Mouse (Mus musculus): ENCODE measurements around the gene Tpm4. TPM values are rescaled to one million over a fixed set of nuclear protein-coding genes. Genes with fewer than 3 reads are reported as not detected.

Gene Tpm4
- polyA plus RNA-seq, 1 experiment from 2014 or later, result 450 TPM

GRCm38 (mm10) chr8:72162821-72163220 is 28.0 kb downstream of the Tpm4 start:
- ATAC-seq (ENCODE audit: low FRiP score, low read depth), result no peak
- H3K36me3 ChIP-seq, result peaks cover 6% of the 10 kb centered on the region; the same call in 1 of the 2 replicates
- no peak overlapping the region for H3K27ac ChIP-seq (replicated peaks)
- no peak overlapping the region; the same call in 1 of the 2 replicates for H3K4me3 ChIP-seq
- no peak overlapping the region for H3K9ac ChIP-seq (replicated peaks)
- no peaks in the 10 kb centered on the region for H3K27me3 ChIP-seq
- H3K9me3 ChIP-seq, result no peaks in the 10 kb centered on the region
- peaks cover 15% of the 10 kb centered on the region for H3K4me1 ChIP-seq
- peak overlapping the region; percentile 80; the same call in 1 of the 2 replicates for H3K4me2 ChIP-seq (replicated peaks)

- WGBS, result 90% methylated on average over 3 of the region's 3 CpGs
- peaks cover 69% of the 10 kb centered on the region for H3K36me3 ChIP-seq
- ATAC-seq (ENCODE audit: low FRiP score, low read depth), result no peak
Measured at GRCm38 (mm10) chr8:72169098-72169668, 34.4 kb downstream of the Tpm4 start.

GRCm38 (mm10) chr8:72169681-72170249 is 35.0 kb downstream of the Tpm4 start:
- WGBS, result 92% methylated on average over 3 of the region's 3 CpGs
- H3K4me1 ChIP-seq, result no peaks in the 10 kb centered on the region
- ATAC-seq (ENCODE audit: low FRiP score, low read depth), result no peak
- H3K4me2 ChIP-seq (replicated peaks), result no peak overlapping the region
- no peak overlapping the region for H3K9ac ChIP-seq (replicated peaks)
- H3K27me3 ChIP-seq, result no peaks in the 10 kb centered on the region
- no peak overlapping the region for H3K27ac ChIP-seq (replicated peaks)
- H3K4me3 ChIP-seq, result no peak overlapping the region
- no peaks in the 10 kb centered on the region for H3K9me3 ChIP-seq
- H3K36me3 ChIP-seq, result peaks cover 69% of the 10 kb centered on the region

More at GRCm38 (mm10) chr8:72169098-72169668, 34.4 kb downstream of the Tpm4 start:
- Histone ChIP-seq H3K4me3 (no peak overlapping the region), H3K4me2 (replicated peaks) (no peak overlapping the region), H3K9ac (replicated peaks) (no peak overlapping the region), H3K4me1 (no peaks in the 10 kb centered on the region), H3K27ac (replicated peaks) (no peak overlapping the region), H3K27me3 (no peaks in the 10 kb centered on the region), H3K9me3 (no peaks in the 10 kb centered on the region)

- no peak overlapping the region for H3K4me2 ChIP-seq (replicated peaks)
- H3K9ac ChIP-seq (replicated peaks), result no peak overlapping the region
- WGBS, result 59% methylated on average over 5 of the region's 5 CpGs
- no peak overlapping the region for H3K4me3 ChIP-seq
- H3K36me3 ChIP-seq, result peaks cover 87% of the 10 kb centered on the region
- peak; percentile 51; the same call in 1 of the 2 replicates for ATAC-seq (ENCODE audit: low FRiP score, low read depth)
- H3K4me1 ChIP-seq, result no peaks in the 10 kb centered on the region
- no peak overlapping the region for H3K27ac ChIP-seq (replicated peaks)
- H3K27me3 ChIP-seq, result no peaks in the 10 kb centered on the region
- no peaks in the 10 kb centered on the region for H3K9me3 ChIP-seq
Measured at GRCm38 (mm10) chr8:72177346-72177925, 42.7 kb downstream of the Tpm4 start.

GRCm38 (mm10) chr8:72183554-72184202 is 48.9 kb downstream of the Tpm4 start:
- H3K27me3 ChIP-seq, result no peaks in the 10 kb centered on the region
- WGBS, result 83% methylated on average over 2 of the region's 2 CpGs
- H3K36me3 ChIP-seq, result peaks cover 37% of the 10 kb centered on the region
- H3K4me3 ChIP-seq, result no peak overlapping the region
- no peak overlapping the region for H3K9ac ChIP-seq (replicated peaks)
- H3K27ac ChIP-seq (replicated peaks), result no peak overlapping the region
- no peak overlapping the region for H3K4me2 ChIP-seq (replicated peaks)
- no peak for ATAC-seq (ENCODE audit: low FRiP score, low read depth)
- H3K4me1 ChIP-seq, result no peaks in the 10 kb centered on the region
- H3K9me3 ChIP-seq, result no peaks in the 10 kb centered on the region

- Histone ChIP-seq H3K9me3 (no peaks in the 10 kb centered on the region), H3K4me3 (no peak overlapping the region), H3K4me2 (replicated peaks) (no peak overlapping the region), H3K36me3 (no peaks in the 10 kb centered on the region), H3K9ac (replicated peaks) (no peak overlapping the region), H3K4me1 (no peaks in the 10 kb centered on the region), H3K27me3 (no peaks in the 10 kb centered on the region), H3K27ac (replicated peaks) (no peak overlapping the region)
- 91% methylated on average over 2 of the region's 2 CpGs for WGBS
- no peak for ATAC-seq (ENCODE audit: low FRiP score, low read depth)
Measured at GRCm38 (mm10) chr8:72187793-72188331, 53.1 kb downstream of the Tpm4 start.

- ATAC-seq (ENCODE audit: low FRiP score, low read depth), result no peak
- 72% methylated on average over 12 of the region's 12 CpGs for WGBS
- H3K4me3 ChIP-seq, result no peak within 1 kb of the TSS
- no peaks in the 10 kb centered on the region for H3K4me1 ChIP-seq
- no peaks in the 10 kb centered on the region for H3K9me3 ChIP-seq
- H3K4me2 ChIP-seq (replicated peaks), result no peak within 1 kb of the TSS
- H3K36me3 ChIP-seq, result no peaks in the 10 kb centered on the region
- H3K27ac ChIP-seq (replicated peaks), result no peak within 1 kb of the TSS
- no peak within 1 kb of the TSS for H3K9ac ChIP-seq (replicated peaks)
- H3K27me3 ChIP-seq, result no peaks in the 10 kb centered on the region
Measured at GRCm38 (mm10) chr8:72189417-72190214, 54.8 kb downstream of the Tpm4 start, which contains the start of gene Hsh2d. TSS of gene Hsh2d (plus strand) at chr8:72189638.

- Histone ChIP-seq H3K4me3 (no peak overlapping the region), H3K9me3 (no peaks in the 10 kb centered on the region), H3K27ac (replicated peaks) (no peak overlapping the region), H3K36me3 (no peaks in the 10 kb centered on the region), H3K27me3 (no peaks in the 10 kb centered on the region), H3K4me1 (no peaks in the 10 kb centered on the region), H3K9ac (replicated peaks) (no peak overlapping the region), H3K4me2 (replicated peaks) (no peak overlapping the region)
- ATAC-seq (ENCODE audit: low FRiP score, low read depth), result no peak
- 92% methylated on average over 2 of the region's 2 CpGs for WGBS
Measured at GRCm38 (mm10) chr8:72190215-72190539, 55.4 kb downstream of the Tpm4 start.

GRCm38 (mm10) chr8:72192065-72192464 is 57.3 kb downstream of the Tpm4 start:
- Histone ChIP-seq H3K27me3 (no peaks in the 10 kb centered on the region), H3K4me3 (no peak overlapping the region), H3K36me3 (no peaks in the 10 kb centered on the region), H3K4me2 (replicated peaks) (no peak overlapping the region), H3K9ac (replicated peaks) (no peak overlapping the region), H3K9me3 (no peaks in the 10 kb centered on the region), H3K4me1 (no peaks in the 10 kb centered on the region), H3K27ac (replicated peaks) (no peak overlapping the region)
- ATAC-seq (ENCODE audit: low FRiP score, low read depth), result no peak

- ATAC-seq (ENCODE audit: low FRiP score, low read depth), result no peak
- peaks cover 15% of the 10 kb centered on the region for H3K9me3 ChIP-seq
- 67% methylated on average over 8 of the region's 8 CpGs for WGBS
Measured at GRCm38 (mm10) chr8:72197997-72198396, 63.2 kb downstream of the Tpm4 start.

More at GRCm38 (mm10) chr8:72197997-72198396, 63.2 kb downstream of the Tpm4 start:
- Histone ChIP-seq H3K4me1 (no peaks in the 10 kb centered on the region), H3K27ac (replicated peaks) (no peak overlapping the region), H3K9ac (replicated peaks) (no peak overlapping the region), H3K4me3 (no peak overlapping the region), H3K27me3 (no peaks in the 10 kb centered on the region), H3K4me2 (replicated peaks) (no peak overlapping the region), H3K36me3 (no peaks in the 10 kb centered on the region)

All from midbrain, embryonic 12.5 days (tissue).